Mouse (Mus musculus): ENCODE measurements at regions not wholly inside any gene's neighbourhood (a gene's known extent, or its start where the extent isn't known, plus 50 kb on each side); places are given as distances from the start of the nearest gene placed in this dataset.

DNA sequence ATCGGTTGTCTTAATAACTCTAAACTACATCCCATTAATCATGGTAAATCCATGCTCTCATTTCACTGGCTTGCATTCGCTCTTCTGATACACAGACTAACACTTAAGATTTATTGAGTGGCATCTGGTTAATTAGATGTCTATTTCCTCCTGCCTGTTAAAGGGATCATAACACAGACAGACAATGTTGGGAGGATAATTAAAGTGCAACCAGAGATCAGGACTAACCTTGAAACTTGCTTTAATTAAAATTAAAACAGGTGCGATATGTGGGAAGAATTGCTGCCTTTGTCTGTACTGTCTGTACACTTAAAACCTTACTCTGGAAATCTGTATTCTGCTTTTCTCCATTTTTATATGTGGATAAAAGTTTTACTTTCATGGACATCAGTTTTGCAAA, 277.2 kb downstream of the Tpbg start:
- TF ChIP-seq CTCF (IDR thresholded peaks at IDR 0.05; ENCODE audit: low read depth, low read length) (no peak), EP300 (IDR thresholded peaks at IDR 0.05; ENCODE audit: insufficient read depth, low read depth, low read length) (no peak)
